Mouse (Mus musculus) ES-Bruce4 (cell line): Measurements from ENCODE around the gene Vsir. TPM values are rescaled to one million over a fixed set of nuclear protein-coding genes. Genes with fewer than 3 reads are reported as not detected.

ENCODE experiments used
- H3K27ac ChIP-seq: 2 replicates; pipeline ENCODE4 v1.5.1; 2012; ENCODE audit warnings: low read length, inconsistent platforms; ENCODE audit not compliant: insufficient read depth
- H3K27me3 ChIP-seq: 2 replicates; pipeline ENCODE4 v1.6.1; 2012; ENCODE audit warnings: mild to moderate bottlenecking, low read length, inconsistent platforms; ENCODE audit not compliant: control insufficient read depth, poor library complexity, insufficient read depth, severe bottlenecking
- H3K36me3 ChIP-seq: 2 replicates; pipeline ENCODE4 v1.6.1; 2012; ENCODE audit warnings: inconsistent platforms, mild to moderate bottlenecking, low read length, moderate library complexity; ENCODE audit not compliant: control insufficient read depth, poor library complexity, insufficient read depth, severe bottlenecking
- H3K4me1 ChIP-seq: one replicate; pipeline ENCODE4 v1.8.1; 2011; ENCODE audit warnings: low read length; ENCODE audit not compliant: control insufficient read depth, insufficient read depth
- H3K4me3 ChIP-seq: 2 replicates; pipeline ENCODE4 v1.5.1; 2011; ENCODE audit warnings: low read depth, mild to moderate bottlenecking, low read length
- H3K9ac ChIP-seq: 2 replicates; pipeline ENCODE4 v1.6.1; 2012; ENCODE audit warnings: low read depth, mild to moderate bottlenecking, inconsistent platforms; ENCODE audit not compliant: poor library complexity, severe bottlenecking
- H3K9me3 ChIP-seq: replicated peaks from 2 replicates; pipeline ENCODE4 v1.6.1; 2012; ENCODE audit warnings: mild to moderate bottlenecking, low read length, inconsistent platforms; ENCODE audit not compliant: control insufficient read depth, poor library complexity, insufficient read depth, severe bottlenecking
- CTCF ChIP-seq: IDR thresholded peaks from one replicate; pipeline ENCODE4 v1.8.1; 2011; ENCODE audit warnings: low read depth, low read length
- EP300 ChIP-seq: IDR thresholded peaks from 2 replicates; pipeline ENCODE4 v1.6.1; 2011; ENCODE audit warnings: low read depth, low read length; ENCODE audit not compliant: insufficient read depth
- POLR2A ChIP-seq: IDR thresholded peaks from one replicate; pipeline ENCODE4 v1.8.1; 2011; ENCODE audit warnings: low read length; ENCODE audit not compliant: insufficient read depth
- polyA plus RNA-seq: library from polyadenylated mRNA; stranded (reverse); fragments of >200 nt; gene quantifications from 2 replicates; pipeline ENCODE4 v1.2.4, GENCODE M21; 2011; ENCODE audit warnings: low read depth; ENCODE audit not compliant: missing spikeins, insufficient read depth, insufficient read length

Gene Vsir
- polyA plus RNA-seq, 1 experiment: 4.5 TPM

DNA sequence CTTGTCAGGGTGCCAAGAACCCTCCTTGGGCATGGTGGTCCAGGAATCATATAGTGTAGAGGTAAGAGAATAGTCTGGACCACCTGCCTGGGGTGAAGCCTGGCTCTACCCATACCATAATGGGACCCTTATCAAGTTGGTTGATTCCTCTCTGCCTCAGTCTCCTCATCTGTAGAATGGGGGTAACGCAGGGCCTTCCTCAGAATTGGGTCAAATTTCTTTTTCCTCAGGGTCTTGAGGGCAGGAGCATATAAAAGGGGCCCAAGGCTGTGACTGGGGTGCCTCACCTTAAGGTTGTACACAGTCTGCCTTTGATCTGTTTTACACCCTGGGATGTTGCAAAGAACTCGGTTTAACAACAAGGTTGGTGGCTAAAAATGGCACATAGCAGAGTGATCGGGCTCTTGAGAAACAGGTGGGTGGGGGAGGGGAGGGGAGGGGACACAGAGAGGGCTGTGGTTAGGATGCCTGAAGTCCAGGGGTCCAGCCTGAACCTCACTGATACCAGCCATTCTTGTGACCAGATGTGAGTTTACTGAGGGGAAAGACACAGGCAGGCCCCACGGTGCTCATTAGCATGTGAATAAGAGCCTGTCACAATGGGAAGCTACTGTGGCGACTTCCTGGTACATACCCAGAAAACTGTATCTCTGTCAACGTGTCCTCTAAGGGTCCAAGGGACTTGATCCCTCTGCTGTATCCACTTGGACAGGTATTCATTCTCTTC lies 43.7 kb downstream of the Vsir start:
- no peaks in the 10 kb centered on the region for H3K36me3 ChIP-seq
- no peak overlapping the region for H3K4me3 ChIP-seq
- H3K4me1 ChIP-seq: no peaks in the 10 kb centered on the region
- no peaks in the 10 kb centered on the region for H3K27me3 ChIP-seq
- no peak overlapping the region for H3K9ac ChIP-seq
- no peaks in the 10 kb centered on the region for H3K9me3 ChIP-seq
- TF ChIP-seq POLR2A (no peak), CTCF (no peak), EP300 (no peak)
- no peak overlapping the region for H3K27ac ChIP-seq

DNA sequence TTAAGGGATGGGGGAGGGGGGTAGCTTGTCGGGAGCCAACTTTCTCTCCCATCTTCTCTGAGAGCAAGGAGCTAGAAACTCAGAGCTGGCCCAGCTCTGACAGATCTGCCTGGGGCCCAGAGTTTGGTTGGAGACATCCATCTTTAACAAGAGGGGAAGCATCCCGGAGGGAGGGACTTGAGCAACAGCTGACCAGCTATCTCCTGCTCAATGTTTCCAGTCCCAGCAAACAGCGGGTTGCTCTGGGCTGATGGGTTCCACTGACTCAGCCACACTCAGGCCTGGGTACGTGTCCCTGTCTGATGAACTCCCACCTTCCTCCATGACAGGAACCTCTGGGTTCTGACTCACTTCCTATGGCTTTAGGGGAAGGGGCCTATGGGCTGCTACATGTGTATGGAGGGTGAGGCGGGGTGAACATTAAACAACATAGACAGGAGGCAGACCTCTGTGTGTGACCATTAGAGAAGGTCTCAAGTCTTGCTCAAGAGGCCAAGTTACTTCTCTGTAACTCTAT lies 44.3 kb downstream of the Vsir start:
- TF ChIP-seq EP300 (no peak), CTCF (no peak), POLR2A (no peak)
- Histone ChIP-seq H3K4me1 (no peaks in the 10 kb centered on the region), H3K36me3 (no peaks in the 10 kb centered on the region), H3K27me3 (no peaks in the 10 kb centered on the region), H3K27ac (no peak overlapping the region), H3K9ac (no peak overlapping the region), H3K4me3 (no peak overlapping the region), H3K9me3 (no peaks in the 10 kb centered on the region)

DNA sequence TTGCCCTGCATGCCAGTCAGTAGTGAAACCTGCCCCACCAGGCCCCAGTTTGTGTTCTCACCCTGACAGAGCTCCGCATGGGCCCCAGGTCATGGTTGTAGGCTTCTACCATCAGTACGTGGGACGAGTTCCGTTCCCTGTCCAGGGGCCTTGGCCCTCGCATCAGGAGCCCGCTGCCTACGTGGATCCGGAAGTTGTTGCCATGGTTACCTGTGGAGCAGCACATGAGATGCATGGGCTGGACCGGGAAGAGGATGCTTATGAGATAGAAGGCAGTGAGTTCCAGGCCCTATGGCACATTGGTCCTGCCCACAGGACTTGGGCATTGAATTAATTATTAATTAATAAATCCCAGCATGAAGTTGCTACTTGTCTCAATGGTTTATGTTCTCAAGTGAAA lies 45.0 kb downstream of the Vsir start:
- no peak for TF ChIP-seq POLR2A
- no peak for TF ChIP-seq EP300
- no peak for TF ChIP-seq CTCF
- Histone ChIP-seq H3K4me3 (no peak overlapping the region), H3K36me3 (no peaks in the 10 kb centered on the region), H3K27me3 (no peaks in the 10 kb centered on the region), H3K9ac (no peak overlapping the region), H3K27ac (no peak overlapping the region), H3K4me1 (no peaks in the 10 kb centered on the region), H3K9me3 (no peaks in the 10 kb centered on the region)

DNA sequence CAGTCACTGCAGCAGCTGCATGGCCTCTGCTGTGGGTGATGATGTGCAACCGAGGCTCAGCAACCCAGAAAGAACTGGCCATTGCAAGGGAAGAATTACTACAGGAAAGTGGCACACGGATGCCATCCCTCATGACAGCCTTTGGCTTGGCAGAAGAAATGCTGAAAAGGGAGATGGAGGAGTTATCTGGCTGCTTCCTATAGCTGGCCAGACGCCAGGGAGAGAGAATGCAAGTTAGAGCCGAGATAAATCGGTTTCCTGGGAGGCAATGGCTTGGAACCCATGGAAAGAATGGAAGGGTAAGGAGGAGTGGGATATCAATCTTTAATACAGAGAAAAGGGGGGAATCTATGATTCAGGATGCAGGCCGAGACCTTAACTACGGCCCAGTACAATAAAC lies 48.3 kb downstream of the Vsir start:
- TF ChIP-seq CTCF (no peak), EP300 (no peak), POLR2A (no peak)

DNA sequence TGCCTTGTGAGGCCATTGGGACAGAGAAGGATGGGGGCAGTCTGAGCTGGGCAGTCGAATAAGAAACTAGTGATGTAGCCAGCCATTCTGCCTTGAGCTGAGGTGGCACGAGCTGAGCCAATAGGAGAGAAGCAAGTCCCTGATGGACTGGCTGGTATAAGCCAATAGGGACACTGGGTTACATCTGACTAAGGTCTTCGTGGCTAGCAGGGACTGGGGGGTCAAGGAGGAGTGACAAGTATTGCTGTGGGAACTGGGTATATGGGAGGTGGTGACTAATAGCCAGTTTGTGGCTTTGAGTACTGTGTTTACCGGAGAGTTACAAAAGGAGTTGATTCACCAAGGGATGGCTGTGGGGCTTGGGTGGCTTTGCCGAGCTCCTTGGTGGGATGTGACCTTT lies 49.0 kb downstream of the Vsir start:
- H3K9me3 ChIP-seq: no peaks in the 10 kb centered on the region

More for the DNA sequence above, 48.3 kb downstream of the Vsir start:
- no peaks in the 10 kb centered on the region for H3K27me3 ChIP-seq
- H3K27ac ChIP-seq: no peak overlapping the region
- no peak overlapping the region for H3K9ac ChIP-seq
- H3K4me1 ChIP-seq: no peaks in the 10 kb centered on the region
- H3K9me3 ChIP-seq: no peaks in the 10 kb centered on the region
- no peaks in the 10 kb centered on the region for H3K36me3 ChIP-seq
- H3K4me3 ChIP-seq: no peak overlapping the region

More for the DNA sequence above, 49.0 kb downstream of the Vsir start:
- TF ChIP-seq POLR2A: no peak
- TF ChIP-seq EP300: no peak
- TF ChIP-seq CTCF: no peak
- H3K9ac ChIP-seq: no peak overlapping the region
- no peaks in the 10 kb centered on the region for H3K36me3 ChIP-seq
- H3K27me3 ChIP-seq: no peaks in the 10 kb centered on the region
- H3K4me3 ChIP-seq: no peak overlapping the region
- no peaks in the 10 kb centered on the region for H3K4me1 ChIP-seq
- H3K27ac ChIP-seq: no peak overlapping the region
